Mouse (Mus musculus): ENCODE results near the gene Pak6.

GRCm38 (mm10) chr2:118633441-118633840, 29.7 kb upstream of the Pak6 start:
- TF ChIP-seq CTCF (IDR thresholded peaks at IDR 0.05; ENCODE audit: insufficient read depth, low read length): no peak
- no peak for TF ChIP-seq POLR2A (IDR thresholded peaks at IDR 0.05; ENCODE audit: borderline replicate concordance, extremely low read depth, low read depth, low read length)
